Mouse (Mus musculus) spleen, adult 2 months (tissue): Measurements from ENCODE around the gene Dnajc6.

ENCODE experiments used
- CTCF ChIP-seq: fragments of 200-500 bp; IDR thresholded peaks from 2 replicates; pipeline ENCODE4 v1.5.1; 2011; ENCODE audit warnings: mild to moderate bottlenecking, inconsistent platforms; ENCODE audit not compliant: insufficient read depth, insufficient read length, insufficient replicate concordance; ENCODE audit errors: extremely low read depth
- POLR2A ChIP-seq: fragments of 200-500 bp; IDR thresholded peaks from 2 replicates; pipeline ENCODE4 v1.6.1; 2011; ENCODE audit warnings: low read depth, low read length, inconsistent platforms

DNA sequence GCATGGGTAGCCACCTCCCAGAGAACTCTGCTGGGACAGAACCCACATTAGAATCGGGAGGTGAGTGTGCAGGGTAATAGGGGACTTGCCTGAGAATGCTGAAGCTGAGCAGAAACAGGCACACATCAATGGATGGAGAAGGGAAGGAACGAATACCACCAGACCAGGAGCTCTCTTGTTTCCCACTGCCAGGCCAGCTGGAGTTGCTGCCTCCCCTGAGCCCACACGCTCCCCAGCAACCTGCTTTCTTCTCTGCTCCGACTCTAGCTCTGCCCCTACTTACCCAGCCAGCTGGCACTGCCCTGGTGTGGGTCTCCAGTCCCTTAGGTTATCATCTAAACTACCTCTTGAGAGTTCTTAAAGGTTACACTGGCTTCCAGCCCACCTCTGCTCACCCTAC is 63.7 kb downstream of the Dnajc6 start:
- TF ChIP-seq CTCF (no peak), POLR2A (no peak)
